Mouse (Mus musculus) liver, embryonic 14.5 days (tissue): Measurements from ENCODE around the gene Morn1. TPM values are rescaled to one million over a fixed set of nuclear protein-coding genes. Genes with fewer than 3 reads are reported as not detected.

ENCODE experiments used
- ATAC-seq: fragments of 200-750 bp; cut with Nextera tagmentation; 2 replicates; pipeline ENCODE4 v1.8.0; 2017; ENCODE audit warnings: moderate number of reproducible peaks, mild to moderate bottlenecking, moderate library complexity; ENCODE audit not compliant: insufficient read depth
- DNase-seq, 3 experiments: peaks; one replicate each; pipeline ENCODE4 v3.0.0-alpha.2; 2012 to 2013; ENCODE audit warnings: low read depth in 3 of 3, low spot score in 3 of 3
- H3K27ac ChIP-seq: fragments of 300-500 bp; sonication (generic); 2 replicates; pipeline ENCODE4 v1.5.1; 2014; ENCODE audit warnings: moderate library complexity, mild to moderate bottlenecking, control low read depth, inconsistent platforms
- H3K27me3 ChIP-seq: fragments of 300-500 bp; sonication (generic); 2 replicates; pipeline ENCODE4 v1.6.1; 2014; ENCODE audit warnings: mild to moderate bottlenecking, low read length, moderate library complexity; ENCODE audit not compliant: control insufficient read depth, insufficient read depth
- H3K36me3 ChIP-seq: fragments of 300-500 bp; sonication (generic); replicated peaks from 2 replicates; pipeline ENCODE4 v1.6.1; 2014; ENCODE audit warnings: low read depth; ENCODE audit not compliant: control insufficient read depth, insufficient read depth
- H3K4me1 ChIP-seq, 2 experiments: fragments of 200-500 bp in 1 of 2; fragments of 300-500 bp in 1 of 2; sonication (generic) in 1 of 2; replicated peaks; 2 replicates each; pipeline ENCODE4 v1.6.1; 2012 to 2014; ENCODE audit warnings: antibody characterized with exemption in 1 of 2, inconsistent platforms in 1 of 2, low read length in 1 of 2; ENCODE audit not compliant: control insufficient read depth in 2 of 2, insufficient read depth in 2 of 2
- H3K4me2 ChIP-seq: fragments of 300-500 bp; sonication (generic); 2 replicates; pipeline ENCODE4 v1.6.1; 2014; ENCODE audit warnings: low read depth, mild to moderate bottlenecking, control low read depth, moderate library complexity
- H3K4me3 ChIP-seq, 2 experiments: fragments of 200-500 bp in 1 of 2; fragments of 300-500 bp in 1 of 2; sonication (generic) in 1 of 2; 2 replicates each; pipeline ENCODE4 v1.5.1; 2012 to 2014; ENCODE audit warnings: low read depth in 2 of 2, low read length in 2 of 2, mild to moderate bottlenecking in 2 of 2, control low read depth in 1 of 2, inconsistent platforms in 1 of 2, moderate library complexity in 1 of 2; ENCODE audit not compliant: insufficient read depth in 1 of 2
- H3K9ac ChIP-seq: fragments of 300-500 bp; sonication (generic); replicated peaks from 2 replicates; pipeline ENCODE4 v1.6.1; 2014; ENCODE audit warnings: mild to moderate bottlenecking, control low read depth, moderate library complexity
- H3K9me3 ChIP-seq: fragments of 300-500 bp; sonication (generic); 2 replicates; pipeline ENCODE4 v1.6.1; 2016; ENCODE audit warnings: low read length, mixed read lengths; ENCODE audit not compliant: control insufficient read depth
- CTCF ChIP-seq: IDR thresholded peaks from 2 replicates; pipeline ENCODE4 v1.5.1; 2016; ENCODE audit warnings: antibody characterized with exemption, low read depth, control low read depth
- EP300 ChIP-seq: IDR thresholded peaks from 2 replicates; pipeline ENCODE4 v1.6.1; 2016; ENCODE audit warnings: antibody characterized with exemption, low read depth
- WGBS: fragments of 180-500 bp; shearing (Covaris S2); extraction: QIAGEN DNeasy Blood & Tissue Kit; methylation state at CpG from one replicate; pipeline ENCODE4 v1.1.7; 2014; ENCODE audit not compliant: insufficient replicate concordance; 5-methylcytosine and 5-hydroxymethylcytosine counted together
- polyA plus RNA-seq, 2 experiments: library from polyadenylated mRNA; depleted of rRNA in 1 of 2; stranded (reverse) in 1 of 2; unstranded in 1 of 2; fragments of >200 nt; fragmentation: Nextera tagmentation in 1 of 2; extraction: Ambion mirVana in 1 of 2; gene quantifications; 2 replicates each; pipeline versions ENCODE4 v1.2.1 to v1.2.3; 2012 to 2014

Morn1 gene
- polyA plus RNA-seq, 2 experiments = 0.85 to 1.1 TPM

- no peak overlapping the region for H3K4me2 ChIP-seq
Observed at GRCm38 (mm10) chr4:155148453-155148852, 62.1 kb downstream of the Morn1 start.

GRCm38 (mm10) chr4:155148910-155149698, 62.7 kb downstream of the Morn1 start:
- no peak for DNase-seq

More at GRCm38 (mm10) chr4:155148453-155148852, 62.1 kb downstream of the Morn1 start:
- WGBS = 35% methylated on average over 4 of the region's 4 CpGs
- Histone ChIP-seq H3K9me3 (no peaks in the 10 kb centered on the region), H3K36me3 (no peaks in the 10 kb centered on the region), H3K4me1 (peaks cover 0 to 10% of the 10 kb centered on the region in 2 experiments; a peak in 2 of 4 replicates), H3K27ac (no peak overlapping the region), H3K4me3 (no peak overlapping the region), H3K9ac (no peak overlapping the region), H3K27me3 (peaks cover 10% of the 10 kb centered on the region)
- ATAC-seq = no peak
- no peak for DNase-seq
- TF ChIP-seq EP300 (no peak), CTCF (no peak)

GRCm38 (mm10) chr4:155149941-155150275, 63.5 kb downstream of the Morn1 start:
- ATAC-seq (peak; percentile 2; the same call in 1 of the 2 replicates), DNase-seq (no peak)
- Histone ChIP-seq H3K4me1 (peaks cover 0 to 10% of the 10 kb centered on the region in 2 experiments; a peak in 2 of 4 replicates), H3K27me3 (peaks cover 10% of the 10 kb centered on the region), H3K27ac (no peak overlapping the region), H3K9me3 (no peaks in the 10 kb centered on the region), H3K4me2 (no peak overlapping the region), H3K36me3 (no peaks in the 10 kb centered on the region), H3K9ac (no peak overlapping the region), H3K4me3 (no peak overlapping the region)
- 61% methylated on average over 6 of the region's 6 CpGs for WGBS
- TF ChIP-seq EP300 = no peak
- TF ChIP-seq CTCF = no peak

More at GRCm38 (mm10) chr4:155148910-155149698, 62.7 kb downstream of the Morn1 start:
- ATAC-seq = no peak
- H3K36me3 ChIP-seq = no peaks in the 10 kb centered on the region
- H3K4me2 ChIP-seq = no peak overlapping the region
- H3K27ac ChIP-seq = no peak overlapping the region
- no peak overlapping the region for H3K4me3 ChIP-seq
- TF ChIP-seq CTCF = no peak
- no peak for TF ChIP-seq EP300
- H3K9me3 ChIP-seq = no peaks in the 10 kb centered on the region
- peaks cover 0 to 10% of the 10 kb centered on the region in 2 experiments; a peak in 2 of 4 replicates for H3K4me1 ChIP-seq
- no peak overlapping the region for H3K9ac ChIP-seq
- WGBS = 66% methylated on average over 8 of the region's 8 CpGs
- peaks cover 10% of the 10 kb centered on the region for H3K27me3 ChIP-seq

DNA sequence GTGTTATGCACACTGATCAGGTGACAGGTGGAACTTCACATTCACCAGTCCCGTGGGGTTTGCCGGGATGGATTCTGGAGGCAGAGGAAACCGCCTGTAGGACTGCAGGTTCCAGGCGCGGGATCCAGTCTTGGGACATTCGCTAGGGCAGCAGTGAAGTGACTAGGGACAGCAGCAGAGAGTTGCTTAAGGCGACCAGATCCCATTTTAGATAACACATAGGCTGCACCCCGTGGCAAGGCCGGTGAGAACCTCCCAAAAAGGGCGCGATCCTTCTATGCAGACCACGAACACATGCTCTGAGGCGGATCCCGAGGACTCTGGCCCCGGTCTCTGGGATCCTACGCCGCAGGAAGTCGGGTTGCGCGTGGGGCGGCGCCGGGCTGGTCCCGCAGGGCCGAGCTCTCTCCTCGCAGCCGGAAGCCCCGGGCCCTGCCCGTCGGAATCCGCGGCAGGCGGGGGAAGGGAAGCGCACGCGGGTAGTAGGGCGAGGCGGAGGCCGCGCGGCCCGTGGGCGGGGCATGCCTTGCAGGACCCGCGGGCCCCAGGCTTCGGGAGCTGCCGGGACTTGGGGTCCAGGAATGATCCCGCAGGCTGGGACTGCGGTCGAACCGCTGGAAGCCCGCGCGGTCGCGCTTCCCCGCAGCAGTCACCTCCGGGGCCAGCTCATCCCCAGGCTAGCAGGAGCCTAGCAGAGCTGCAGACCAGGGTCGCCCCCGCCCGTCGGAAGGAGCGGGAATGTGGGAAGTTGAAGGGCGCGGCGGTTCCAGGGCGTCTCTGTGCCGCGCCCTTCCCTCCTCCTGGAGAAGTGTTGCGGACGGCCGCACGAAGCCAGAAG, 64.1 kb downstream of the Morn1 start:
- 4% methylated on average over 73 of the region's 73 CpGs for WGBS
- ATAC-seq = peak; percentile 76
- H3K27me3 ChIP-seq = peaks cover 10% of the 10 kb centered on the region

More for the DNA sequence above, 64.1 kb downstream of the Morn1 start:
- Histone ChIP-seq H3K9ac (peak overlapping the region; percentile 27; the same call in 1 of the 2 replicates), H3K36me3 (no peaks in the 10 kb centered on the region), H3K4me3 (peak overlapping the region; percentile 28 to 49), H3K4me2 (peak overlapping the region; percentile 66), H3K27ac (no peak overlapping the region), H3K4me1 (peaks cover 0 to 10% of the 10 kb centered on the region in 2 experiments; a peak in 2 of 4 replicates), H3K9me3 (no peaks in the 10 kb centered on the region)
- peak in 1 of 3 experiments; percentile 24 for DNase-seq
- TF ChIP-seq CTCF = no peak
- TF ChIP-seq EP300 = no peak
